Mouse (Mus musculus) olfactory bulb, adult 2 months (tissue): ENCODE measurements around the gene Tgfbr1. TPM values are rescaled to one million over a fixed set of nuclear protein-coding genes. Genes with fewer than 3 reads are reported as not detected.
A peak's percentile ranks its signal among the peaks of the same experiment; 100 is the strongest.

Experiments used
- H3K27ac ChIP-seq: fragments of 200-500 bp; 2 replicates; pipeline ENCODE4 v1.5.1; 2012; ENCODE audit warnings: low read depth, low read length; ENCODE audit not compliant: insufficient read depth
- H3K4me1 ChIP-seq: fragments of 200-500 bp; 2 replicates; pipeline ENCODE4 v1.6.1; 2012; ENCODE audit warnings: low read length; ENCODE audit not compliant: control insufficient read depth, insufficient read depth
- H3K4me3 ChIP-seq: fragments of 200-500 bp; 2 replicates; pipeline ENCODE4 v1.5.1; 2012; ENCODE audit warnings: mild to moderate bottlenecking, low read depth, low read length, moderate library complexity; ENCODE audit not compliant: insufficient read depth
- CTCF ChIP-seq: fragments of 200-500 bp; IDR thresholded peaks from 2 replicates; pipeline ENCODE4 v1.5.1; 2012; ENCODE audit warnings: low read depth, mild to moderate bottlenecking, low read length, moderate library complexity; ENCODE audit not compliant: insufficient read depth
- POLR2A ChIP-seq: fragments of 200-500 bp; IDR thresholded peaks from 2 replicates; pipeline ENCODE4 v1.6.1; 2012; ENCODE audit warnings: mild to moderate bottlenecking, low read depth, low read length, moderate library complexity; ENCODE audit not compliant: insufficient read depth
- WGBS: fragments of 180-500 bp; shearing (Covaris S2); methylation state at CpG from one replicate; pipeline ENCODE4 v1.1.7; 2018; 5-methylcytosine and 5-hydroxymethylcytosine counted together
- polyA plus RNA-seq: library from polyadenylated mRNA; stranded (reverse); fragments of >200 nt; gene quantifications from 2 replicates; pipeline ENCODE4 v1.2.4, GENCODE M21; 2012; ENCODE audit warnings: low replicate concordance; ENCODE audit not compliant: missing spikeins, insufficient read depth, insufficient read length

Gene Tgfbr1
- polyA plus RNA-seq, 1 experiment = not detected

GRCm38 (mm10) chr4:47430557-47430956 is 77.5 kb downstream of the Tgfbr1 start:
- no peak for TF ChIP-seq CTCF
- H3K4me1 ChIP-seq = no peaks in the 10 kb centered on the region
- H3K27ac ChIP-seq = no peak overlapping the region
- H3K4me3 ChIP-seq = no peak overlapping the region
- 60% methylated on average over 6 of the region's 6 CpGs for whole genome bisulfite sequencing

- Histone ChIP-seq H3K4me1 (no peaks in the 10 kb centered on the region), H3K4me3 (no peak overlapping the region), H3K27ac (no peak overlapping the region)
- no peak for TF ChIP-seq POLR2A
- TF ChIP-seq CTCF = no peak
- WGBS = 89% methylated on average over 5 of the region's 5 CpGs
Measured at GRCm38 (mm10) chr4:47431081-47431480, 78.1 kb downstream of the Tgfbr1 start.

GRCm38 (mm10) chr4:47432766-47433165 is 79.7 kb downstream of the Tgfbr1 start:
- Histone ChIP-seq H3K27ac (no peak overlapping the region), H3K4me3 (no peak overlapping the region), H3K4me1 (peaks cover 4% of the 10 kb centered on the region)
- TF ChIP-seq POLR2A (no peak), CTCF (no peak)
- WGBS = 93% methylated on average over 7 of the region's 7 CpGs

- TF ChIP-seq CTCF = no peak
- TF ChIP-seq POLR2A = no peak
- H3K4me1 ChIP-seq = peaks cover 7% of the 10 kb centered on the region
- 76% methylated on average over 12 of the region's 12 CpGs for WGBS
- no peak overlapping the region for H3K27ac ChIP-seq
- no peak overlapping the region for H3K4me3 ChIP-seq
Measured at GRCm38 (mm10) chr4:47435131-47435530, 82.1 kb downstream of the Tgfbr1 start.

- TF ChIP-seq POLR2A (no peak), CTCF (no peak)
- 87% methylated on average over 28 of the region's 28 CpGs for WGBS
- Histone ChIP-seq H3K4me1 (peaks cover 7% of the 10 kb centered on the region), H3K4me3 (no peak overlapping the region), H3K27ac (no peak overlapping the region)
Measured at GRCm38 (mm10) chr4:47435566-47436360, 82.7 kb downstream of the Tgfbr1 start.

- peak overlapping the region; percentile 70 for H3K27ac ChIP-seq
- H3K4me1 ChIP-seq = peaks cover 7% of the 10 kb centered on the region
- under 1% methylated on average over 33 of the region's 33 CpGs for WGBS
- TF ChIP-seq CTCF = peak; percentile 73
- no peak for TF ChIP-seq POLR2A
- peak overlapping the region; percentile 61 for H3K4me3 ChIP-seq
Measured at GRCm38 (mm10) chr4:47437365-47438340, 84.6 kb downstream of the Tgfbr1 start.

GRCm38 (mm10) chr4:47438956-47439355 is 85.9 kb downstream of the Tgfbr1 start:
- Histone ChIP-seq H3K27ac (no peak overlapping the region), H3K4me3 (no peak overlapping the region), H3K4me1 (peaks cover 7% of the 10 kb centered on the region)
- TF ChIP-seq CTCF (no peak), POLR2A (no peak)
- 91% methylated on average over 6 of the region's 6 CpGs for WGBS

- TF ChIP-seq POLR2A (no peak), CTCF (no peak)
- WGBS = 95% methylated on average over 11 of the region's 11 CpGs
- H3K27ac ChIP-seq = no peak overlapping the region
- peaks cover 7% of the 10 kb centered on the region for H3K4me1 ChIP-seq
- no peak overlapping the region for H3K4me3 ChIP-seq
Measured at GRCm38 (mm10) chr4:47440951-47441350, 87.9 kb downstream of the Tgfbr1 start.

GRCm38 (mm10) chr4:47448526-47448925 is 95.5 kb downstream of the Tgfbr1 start:
- WGBS = 88% methylated on average over 3 of the region's 3 CpGs
- Histone ChIP-seq H3K4me1 (no peaks in the 10 kb centered on the region), H3K27ac (no peak overlapping the region), H3K4me3 (no peak overlapping the region)
- TF ChIP-seq CTCF (no peak), POLR2A (no peak)
